In genomic region chr5:16470366-16470982, GRCm38 (mm10) we compare ENCODE assay signal across 8 mouse cellular contexts.
DNase-seq lines count a peak whose midpoint lies in the region; ATAC-seq and TF ChIP-seq lines count a peak whose summit lies in the region.

No protein-coding gene starts in this region.

- H3K27ac ChIP-seq in embryonic fibroblast, embryonic 13.5 days (ENCODE audit: insufficient read depth, low read length): peak overlapping the region; percentile 89
- H3K27ac ChIP-seq in hindbrain, embryonic 16.5 days (ENCODE audit: low read depth, low read length): no peak overlapping the region
- peak overlapping the region; percentile 65 for H3K27ac ChIP-seq in liver, embryonic 13.5 days
- peak overlapping the region; percentile 62 for H3K27ac ChIP-seq in stomach, embryonic 15.5 days

- ATAC-seq in hindbrain, embryonic 16.5 days: peak; percentile 37; the same call in 1 of the 2 replicates
- no peak for ATAC-seq in liver, embryonic 13.5 days (ENCODE audit: low read depth)
- ATAC-seq in stomach, embryonic 15.5 days (ENCODE audit: insufficient read depth, low FRiP score, low read depth): no peak; the same call in 1 of the 2 replicates

- intact Hi-C loops in heart, postnatal 25 days (cut with DNase I): no loop called here

- H3K4me1 ChIP-seq in embryonic fibroblast, embryonic 13.5 days (ENCODE audit: control insufficient read depth, insufficient read depth, low read length): peaks cover 6% of the 10 kb centered on the region
- no peaks in the 10 kb centered on the region; the same call in 1 of the 2 replicates for H3K4me1 ChIP-seq in hindbrain, embryonic 16.5 days (ENCODE audit: control insufficient read depth, insufficient read depth, low read depth, low read length)
- H3K4me1 ChIP-seq in liver, embryonic 13.5 days (replicated peaks): peaks cover 34% of the 10 kb centered on the region
- H3K4me1 ChIP-seq in stomach, embryonic 15.5 days: no peaks in the 10 kb centered on the region

- no peak for TF ChIP-seq POLR2A in embryonic fibroblast, embryonic 13.5 days (IDR thresholded peaks at IDR 0.05; ENCODE audit: low read depth, low read length)

- H3K36me3 ChIP-seq in hindbrain, embryonic 16.5 days (ENCODE audit: control insufficient read depth, insufficient read depth, low read length): no peaks in the 10 kb centered on the region
- no peaks in the 10 kb centered on the region for H3K36me3 ChIP-seq in liver, embryonic 13.5 days
- no peaks in the 10 kb centered on the region for H3K36me3 ChIP-seq in stomach, embryonic 15.5 days

- 0 out of 2 replicates have a peak overlapping the region, but pooled peaks have one; percentile 0 for H3K4me2 ChIP-seq in hindbrain, embryonic 16.5 days (ENCODE audit: low read length)
- peak overlapping the region; percentile 51; the same call in 1 of the 2 replicates for H3K4me2 ChIP-seq in liver, embryonic 13.5 days
- H3K4me2 ChIP-seq in stomach, embryonic 15.5 days: peak overlapping the region; percentile 40

- no peaks in the 10 kb centered on the region for H3K9me3 ChIP-seq in hindbrain, embryonic 16.5 days (ENCODE audit: control insufficient read depth, low read length)
- H3K9me3 ChIP-seq in liver, embryonic 13.5 days (replicated peaks): no peaks in the 10 kb centered on the region
- H3K9me3 ChIP-seq in stomach, embryonic 15.5 days: no peaks in the 10 kb centered on the region

- H3K4me3 ChIP-seq in embryonic fibroblast, embryonic 13.5 days (ENCODE audit: insufficient read depth, low read length): no peak overlapping the region
- no peak overlapping the region for H3K4me3 ChIP-seq in hindbrain, embryonic 16.5 days (ENCODE audit: low read length)
- H3K4me3 ChIP-seq in liver, embryonic 13.5 days (replicated peaks): no peak overlapping the region
- H3K4me3 ChIP-seq in stomach, embryonic 15.5 days (replicated peaks): no peak overlapping the region

- DNase-seq in heart, adult 11 months: peak; percentile 91
- no peak for DNase-seq in heart, postnatal 25 days (ENCODE audit: low spot score)
- DNase-seq in liver, embryonic 13.5 days: no peak
- DNase-seq in cerebellum, postnatal 4 days (ENCODE audit: low spot score in 2 of 2): no peak
- DNase-seq in frontal cortex, adult 2 months (ENCODE audit: extremely low spot score in 1 of 2, low spot score in 1 of 2): no peak

- no peaks in the 10 kb centered on the region for H3K27me3 ChIP-seq in hindbrain, embryonic 16.5 days (replicated peaks; ENCODE audit: control insufficient read depth, insufficient read depth, low read length)
- no peaks in the 10 kb centered on the region for H3K27me3 ChIP-seq in liver, embryonic 13.5 days
- no peaks in the 10 kb centered on the region for H3K27me3 ChIP-seq in stomach, embryonic 15.5 days (replicated peaks)

- no peak overlapping the region for H3K9ac ChIP-seq in hindbrain, embryonic 16.5 days (ENCODE audit: low read depth, low read length)
- H3K9ac ChIP-seq in liver, embryonic 13.5 days: no peak overlapping the region
- no peak overlapping the region for H3K9ac ChIP-seq in stomach, embryonic 15.5 days

- no peak for TF ChIP-seq CTCF in embryonic fibroblast, embryonic 13.5 days (IDR thresholded peaks at IDR 0.05; ENCODE audit: borderline replicate concordance, insufficient read depth, low read length)

- WGBS in hindbrain, embryonic 16.5 days: 54% methylated on average over 10 of the region's 10 CpGs
- 46% methylated on average over 10 of the region's 10 CpGs for WGBS in liver, embryonic 13.5 days (ENCODE audit: insufficient replicate concordance)
- WGBS in stomach, embryonic 15.5 days: 13% methylated on average over 10 of the region's 10 CpGs

Comparison
In these comparisons a context has a peak if more than half of its experiments do, and no peak if none do; other contexts are left out.
1. H3K4me2 ChIP-seq: peak in every context shown above with its lines; median percentile 51 in liver, embryonic 13.5 days; 40 in stomach, embryonic 15.5 days; 0 in hindbrain, embryonic 16.5 days.